Comparison of ENCODE assay signal across 8 mouse cellular contexts in genomic region chr7:80882830-80883505, GRCm38 (mm10). TPM values are rescaled to one million over a fixed set of nuclear protein-coding genes. Genes with fewer than 3 reads are reported as not detected.
DNase-seq lines count a peak whose midpoint lies in the region; ATAC-seq lines count a peak whose summit lies in the region.

No protein-coding gene starts in this region.

- no peaks in the 10 kb centered on the region for H3K9me3 ChIP-seq in limb, embryonic 13.5 days
- no peaks in the 10 kb centered on the region for H3K9me3 ChIP-seq in midbrain, embryonic 15.5 days

- peaks cover 18% of the 10 kb centered on the region for H3K4me1 ChIP-seq in limb, embryonic 13.5 days
- H3K4me1 ChIP-seq in midbrain, embryonic 15.5 days: no peaks in the 10 kb centered on the region

- H3K9ac ChIP-seq in limb, embryonic 13.5 days: no peak overlapping the region
- no peak overlapping the region for H3K9ac ChIP-seq in midbrain, embryonic 15.5 days

- 21% methylated on average over 14 of the region's 14 CpGs for WGBS in limb, embryonic 13.5 days
- 26% methylated on average over 14 of the region's 14 CpGs for WGBS in midbrain, embryonic 15.5 days

- peak; percentile 58 to 74 for DNase-seq in adrenal gland, adult (ENCODE audit: inconsistent age in 2 of 2, low spot score in 1 of 2)
- no peak for DNase-seq in adrenal gland, postnatal 4 days (ENCODE audit: low spot score in 2 of 2)
- peak; percentile 68 to 74 for DNase-seq in cerebellum, postnatal 10 days
- DNase-seq in frontal cortex, postnatal 14 days (ENCODE audit: low spot score in 2 of 2): peak; percentile 50 to 56
- peak; percentile 62 to 85 for DNase-seq in kidney, adult 8-10 months
- peak; percentile 29 to 49 for DNase-seq in spleen, postnatal 14 days (ENCODE audit: low spot score in 2 of 2)

- peak overlapping the region; percentile 56 for H3K4me2 ChIP-seq in limb, embryonic 13.5 days (replicated peaks)
- peak overlapping the region; percentile 46 for H3K4me2 ChIP-seq in midbrain, embryonic 15.5 days

- no peaks in the 10 kb centered on the region for H3K27me3 ChIP-seq in limb, embryonic 13.5 days
- no peaks in the 10 kb centered on the region for H3K27me3 ChIP-seq in midbrain, embryonic 15.5 days (replicated peaks)

- no peak overlapping the region; the same call in 1 of the 2 replicates for H3K27ac ChIP-seq in limb, embryonic 13.5 days
- no peak overlapping the region for H3K27ac ChIP-seq in midbrain, embryonic 15.5 days

- peaks cover 10% of the 10 kb centered on the region for H3K36me3 ChIP-seq in limb, embryonic 13.5 days
- H3K36me3 ChIP-seq in midbrain, embryonic 15.5 days (replicated peaks): peaks cover 2% of the 10 kb centered on the region; the same call in 1 of the 2 replicates

- peak; percentile 84 for ATAC-seq in limb, embryonic 13.5 days (ENCODE audit: low FRiP score, low read depth)
- peak; percentile 87 for ATAC-seq in midbrain, embryonic 15.5 days (replicated peaks)

- peak overlapping the region; percentile 16 for H3K4me3 ChIP-seq in limb, embryonic 13.5 days
- H3K4me3 ChIP-seq in midbrain, embryonic 15.5 days: peak overlapping the region; percentile 26

RNA-seq across cellular contexts. Expression of gene Wdr73, which starts 18.1 kb away (rescaled TPM):
- 10 to 100 TPM; 27.9 to 29.8 TPM for total RNA-seq in adrenal gland, postnatal 4 days (2021)
- polyA plus RNA-seq in limb, embryonic 13.5 days (2015; fragmentation: Nextera tagmentation; extraction: Ambion mirVana): 32.5 TPM in 2 replicates
- 38.5 and 40.3 TPM in 2 replicates for polyA plus RNA-seq in midbrain, embryonic 15.5 days (2015; fragmentation: Nextera tagmentation; extraction: Ambion mirVana)

RNA-seq across cellular contexts. Expression of gene Nmb, which starts 21.9 kb away (rescaled TPM):
- 1 to 10 TPM; 4.2 to 5.6 TPM for total RNA-seq in adrenal gland, postnatal 4 days (2021)
- 6.1 and 6.5 TPM in 2 replicates for polyA plus RNA-seq in limb, embryonic 13.5 days (2015; fragmentation: Nextera tagmentation; extraction: Ambion mirVana)
- 5.2 and 7.2 TPM in 2 replicates for polyA plus RNA-seq in midbrain, embryonic 15.5 days (2015; fragmentation: Nextera tagmentation; extraction: Ambion mirVana)

RNA-seq across cellular contexts. Expression of gene Zscan2, which starts 22.2 kb away (rescaled TPM):
- total RNA-seq in adrenal gland, postnatal 4 days (2021): 10 to 100 TPM; 13.4 to 14.2 TPM
- polyA plus RNA-seq in limb, embryonic 13.5 days (2015; fragmentation: Nextera tagmentation; extraction: Ambion mirVana): 3.6 and 4.5 TPM in 2 replicates
- 4.8 and 4.9 TPM in 2 replicates for polyA plus RNA-seq in midbrain, embryonic 15.5 days (2015; fragmentation: Nextera tagmentation; extraction: Ambion mirVana)

RNA-seq across cellular contexts. Expression of gene Iqgap1, which starts 57.2 kb away (rescaled TPM):
- total RNA-seq in adrenal gland, postnatal 4 days (2021): 100 to 1,000 TPM in 1 of 2 experiments, 10 to 100 TPM in 1; 92.0 to 107 TPM
- polyA plus RNA-seq in limb, embryonic 13.5 days (2015; fragmentation: Nextera tagmentation; extraction: Ambion mirVana): 50.1 and 52.9 TPM in 2 replicates
- 22.0 and 22.1 TPM in 2 replicates for polyA plus RNA-seq in midbrain, embryonic 15.5 days (2015; fragmentation: Nextera tagmentation; extraction: Ambion mirVana)

Comparison
In these comparisons a context has a peak if more than half of its experiments do, and no peak if none do; other contexts are left out.
1. DNase-seq: peak in adrenal gland, adult (2 of 2), cerebellum, postnatal 10 days (2 of 2), frontal cortex, postnatal 14 days (2 of 2), kidney, adult 8-10 months (2 of 2) and spleen, postnatal 14 days (2 of 2); none in adrenal gland, postnatal 4 days (0 of 2).